Mouse (Mus musculus): ENCODE data around the gene C8g. TPM values are rescaled to one million over a fixed set of nuclear protein-coding genes. Genes with fewer than 3 reads are reported as not detected.

The C8g gene
- polyA plus RNA-seq, 1 experiment, result 0.08 TPM

DNA sequence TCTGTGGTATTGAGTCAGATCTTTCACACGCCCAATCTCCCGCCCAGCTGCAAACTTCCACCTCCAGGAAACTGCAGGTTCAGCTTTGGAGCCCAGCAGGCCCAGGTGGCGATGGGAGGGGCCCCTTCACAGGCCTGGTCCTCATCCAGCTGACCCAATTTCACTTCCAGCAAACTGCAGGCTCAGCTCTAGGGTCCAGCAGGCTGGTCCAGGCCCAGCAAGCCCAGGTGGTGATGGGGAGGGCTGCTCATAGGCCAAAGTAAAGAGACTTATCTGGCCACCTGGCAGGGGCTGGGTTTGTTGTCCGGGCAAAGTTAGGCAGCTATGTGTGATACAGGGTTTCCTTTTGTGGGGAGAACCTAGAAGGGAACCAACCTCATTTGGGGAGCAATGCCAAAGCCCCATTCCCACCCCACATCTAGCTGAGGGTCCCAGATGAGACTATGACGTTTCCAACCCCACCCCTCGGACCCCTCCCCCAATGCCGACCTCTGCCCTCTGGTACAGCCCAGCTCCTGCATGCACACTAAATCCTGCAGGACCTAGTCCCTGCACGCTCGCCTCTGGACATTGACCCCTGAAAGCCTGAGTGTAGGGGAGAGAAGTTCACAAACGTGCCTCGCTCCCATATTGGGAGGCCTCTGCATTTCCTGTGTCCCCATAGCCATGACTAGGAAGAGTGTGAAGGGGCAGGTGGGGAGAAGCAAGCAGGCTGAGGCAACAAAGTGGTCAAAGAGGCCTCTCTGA is 16.4 kb downstream of the C8g start:
- no peak for TF ChIP-seq GATA1 (IDR thresholded peaks at IDR 0.05; ENCODE audit: low read length)

DNA sequence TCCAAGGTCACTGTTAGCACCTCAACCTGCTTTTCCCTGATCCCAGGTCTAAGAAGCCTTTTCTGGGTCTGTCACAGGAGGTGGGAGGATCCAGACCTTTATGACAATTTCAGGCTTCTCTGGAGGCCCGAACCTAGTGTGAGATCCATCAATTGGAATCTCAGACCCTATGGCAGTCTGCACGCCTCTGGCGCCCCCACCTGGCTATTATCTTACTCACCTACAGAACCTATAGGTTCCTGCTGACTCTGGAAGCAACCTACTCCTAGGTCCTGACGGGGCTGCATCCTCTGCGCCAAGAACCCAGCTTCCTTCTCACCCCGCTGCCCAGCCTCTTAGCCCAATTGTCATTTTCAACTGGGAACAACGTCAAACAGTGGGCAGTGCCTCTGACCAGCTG is 18.6 kb downstream of the C8g start:
- TF ChIP-seq GATA1 (IDR thresholded peaks at IDR 0.05; ENCODE audit: low read length), result no peak

GRCm38 (mm10) chr2:25480541-25480940 is 21.0 kb downstream of the C8g start:
- no peak for TF ChIP-seq GATA1 (IDR thresholded peaks at IDR 0.05; ENCODE audit: low read length)

DNA sequence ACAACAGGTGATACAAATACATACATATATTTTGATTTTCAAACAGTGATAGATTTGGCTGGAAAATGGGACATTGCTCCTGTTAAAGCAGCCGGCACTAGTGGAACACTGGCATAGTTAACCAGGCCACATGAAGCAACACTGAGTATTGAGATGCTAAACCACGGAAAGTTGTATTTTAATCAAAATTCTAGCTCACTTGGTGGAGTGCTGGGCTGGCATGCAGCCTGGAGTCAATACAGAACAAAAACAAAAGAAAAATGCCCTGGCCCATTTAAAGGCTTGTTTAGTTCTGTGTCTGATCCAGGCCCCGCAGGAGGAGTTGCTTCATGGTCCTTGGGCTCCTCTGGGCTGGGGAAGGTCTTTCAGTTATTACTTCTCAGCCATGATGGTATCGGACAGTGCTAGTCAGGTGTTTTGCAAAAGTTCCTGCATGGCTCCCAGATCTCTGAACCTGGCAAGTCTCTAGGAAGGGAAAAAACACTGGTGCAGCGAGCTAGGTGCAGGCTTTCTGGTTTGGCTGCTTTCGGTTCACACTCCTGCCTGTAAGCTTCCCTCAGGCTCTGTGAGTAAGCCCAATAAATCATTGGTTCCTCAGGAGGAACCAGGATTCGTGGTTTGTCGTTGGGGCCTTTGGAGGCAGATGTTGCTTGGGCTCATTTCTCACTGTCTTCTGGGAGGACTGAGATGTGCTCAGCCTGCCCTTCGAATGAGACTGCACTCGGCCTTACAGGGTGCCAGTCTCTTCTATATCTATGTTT is 21.8 kb downstream of the C8g start:
- TF ChIP-seq GATA1 (IDR thresholded peaks at IDR 0.05; ENCODE audit: low read length), result no peak

GRCm38 (mm10) chr2:25477967-25478675 is 23.4 kb downstream of the C8g start:
- TF ChIP-seq GATA1 (IDR thresholded peaks at IDR 0.05; ENCODE audit: low read length), result no peak

- TF ChIP-seq GATA1 (IDR thresholded peaks at IDR 0.05; ENCODE audit: low read length), result no peak
Observed at GRCm38 (mm10) chr2:25477541-25477940, 24.0 kb downstream of the C8g start.

- no peak for TF ChIP-seq GATA1 (IDR thresholded peaks at IDR 0.05; ENCODE audit: low read length)
Observed at GRCm38 (mm10) chr2:25472550-25472949, 29.0 kb downstream of the C8g start.

DNA sequence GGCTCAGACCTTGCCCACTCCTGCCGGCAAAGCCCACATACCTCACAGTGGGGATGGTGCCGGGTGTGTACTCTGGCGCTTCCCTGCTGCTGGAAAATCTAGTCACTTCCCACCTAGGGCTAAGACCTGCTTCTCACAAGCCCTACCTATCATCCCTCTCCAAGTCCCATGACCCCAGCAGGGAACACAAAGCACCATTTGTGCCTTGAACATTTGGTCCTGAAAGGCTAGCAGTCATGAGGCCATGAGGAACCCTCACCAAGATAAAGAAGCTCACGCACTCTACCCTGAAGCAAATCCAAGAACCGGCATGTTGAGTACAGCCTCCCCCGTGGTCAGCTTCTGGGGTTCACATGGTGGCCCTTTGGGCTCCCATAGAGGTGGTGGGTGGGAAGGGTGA is 31.6 kb downstream of the C8g start, which contains the start of gene Ptgds:
Gene Ptgds (minus strand): TSS at position 78 of the 400 bp plus-strand sequence.
- TF ChIP-seq GATA1 (IDR thresholded peaks at IDR 0.05; ENCODE audit: low read length), result no peak

- TF ChIP-seq GATA1 (IDR thresholded peaks at IDR 0.05; ENCODE audit: low read length), result no peak
Observed at GRCm38 (mm10) chr2:25468962-25469915, 32.3 kb downstream of the C8g start.

DNA sequence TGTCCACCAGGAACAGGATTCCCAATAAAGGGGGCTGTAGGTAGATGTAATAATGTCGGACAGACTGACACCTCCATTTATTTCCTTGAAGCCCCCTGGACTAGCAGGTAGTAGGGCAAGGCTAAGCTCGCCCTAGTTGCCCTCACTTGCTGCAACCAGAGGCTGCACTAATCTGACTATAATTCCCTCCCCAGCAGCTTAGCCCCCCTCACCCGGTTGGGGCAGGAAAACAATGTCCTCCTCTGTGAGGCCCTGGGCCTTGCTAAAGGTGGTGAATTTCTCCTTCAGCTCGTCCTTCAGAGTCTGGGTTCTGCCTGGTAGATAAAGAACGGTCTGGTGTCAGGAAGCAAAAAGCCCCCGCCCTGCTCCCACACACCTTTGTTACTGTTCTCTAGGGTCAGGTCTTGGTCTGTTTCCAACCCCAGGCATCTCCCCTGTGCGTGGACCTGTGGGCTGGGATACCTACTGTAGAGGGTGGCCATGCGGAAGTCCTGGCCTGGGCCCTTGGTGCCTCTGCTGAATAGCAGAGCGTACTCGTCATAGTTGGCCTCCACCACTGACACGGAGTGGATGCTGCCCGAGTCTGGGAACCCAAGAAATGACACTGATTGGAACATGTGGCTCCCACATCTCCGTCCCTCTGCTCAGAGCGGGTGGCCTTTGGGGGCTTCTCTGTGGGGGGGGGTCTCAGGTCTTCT is 33.8 kb downstream of the C8g start:
- TF ChIP-seq GATA1 (IDR thresholded peaks at IDR 0.05; ENCODE audit: low read length), result no peak

DNA sequence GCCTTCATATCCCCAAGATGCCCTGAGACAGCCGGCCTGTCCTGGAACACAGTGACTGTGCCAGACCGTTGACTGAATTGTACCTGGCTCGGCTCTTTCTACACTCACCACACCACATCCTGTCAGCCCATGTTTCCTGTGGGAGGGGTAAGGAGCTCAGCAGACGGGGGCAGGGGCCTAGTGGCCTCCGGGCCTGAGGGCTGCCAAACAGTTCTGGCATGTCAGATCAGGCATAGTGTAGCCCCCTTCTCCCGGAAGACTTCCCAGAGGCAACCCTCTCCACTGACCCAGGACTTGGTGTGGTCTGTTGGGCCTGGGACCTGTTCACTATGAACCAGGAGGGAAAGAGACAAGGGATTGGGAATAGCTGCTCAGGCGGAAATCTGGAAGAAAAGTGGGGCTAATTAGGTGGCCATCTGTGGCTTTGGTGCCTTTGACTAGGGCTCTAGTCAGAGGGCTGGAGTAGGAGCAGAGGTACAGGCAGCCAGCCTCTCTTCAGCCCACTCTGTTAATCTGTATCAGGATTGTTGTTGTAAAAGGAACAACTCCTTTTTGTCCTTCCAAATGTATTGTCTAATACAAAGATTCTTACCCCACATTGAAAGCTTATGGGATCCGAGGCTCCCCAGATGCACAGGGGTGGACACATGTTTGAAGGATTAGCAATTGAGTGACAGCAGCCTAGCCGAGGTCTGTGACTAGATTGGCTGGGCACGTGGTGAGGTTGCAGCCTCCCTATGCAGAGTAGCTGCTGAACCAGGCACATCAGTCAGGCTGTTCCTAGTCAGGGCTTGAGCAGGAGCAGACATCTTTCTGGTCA is 35.5 kb downstream of the C8g start:
- no peak for TF ChIP-seq GATA1 (IDR thresholded peaks at IDR 0.05; ENCODE audit: low read length)

- no peak for TF ChIP-seq GATA1 (IDR thresholded peaks at IDR 0.05; ENCODE audit: low read length)
Observed at GRCm38 (mm10) chr2:25465256-25465655, 36.3 kb downstream of the C8g start.

DNA sequence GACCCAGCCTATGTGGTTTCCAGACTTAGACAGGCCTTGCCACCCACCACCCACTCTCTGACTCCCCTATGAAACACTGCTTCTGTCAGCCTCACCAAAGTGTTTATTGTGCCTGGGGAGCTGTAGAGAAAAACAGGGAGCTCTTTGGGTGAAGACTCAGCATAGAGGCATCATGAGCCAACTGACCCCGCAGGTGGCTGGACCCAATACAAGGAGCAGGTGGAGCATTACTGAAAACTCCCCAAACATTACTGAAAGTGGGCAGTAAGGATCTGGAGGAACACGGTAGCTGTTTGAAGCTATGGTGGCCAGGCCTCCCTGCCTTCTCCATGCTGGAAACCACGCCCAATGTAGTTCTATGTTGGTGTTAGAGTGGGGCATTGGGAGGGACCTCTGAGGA is 37.9 kb downstream of the C8g start:
- no peak for TF ChIP-seq GATA1 (IDR thresholded peaks at IDR 0.05; ENCODE audit: low read length)

- no peak for TF ChIP-seq GATA1 (IDR thresholded peaks at IDR 0.05; ENCODE audit: low read length)
Observed at GRCm38 (mm10) chr2:25461407-25461806, 40.1 kb downstream of the C8g start.
